Mouse (Mus musculus) liver, embryonic 13.5 days (tissue): Measurements from ENCODE around the gene Otog. TPM values are rescaled to one million over a fixed set of nuclear protein-coding genes. Genes with fewer than 3 reads are reported as not detected.

ENCODE experiments used
- ATAC-seq: fragments of 200-750 bp; cut with Nextera tagmentation; 2 replicates; pipeline ENCODE4 v1.8.0; 2017; ENCODE audit warnings: low read depth, mild to moderate bottlenecking, moderate number of reproducible peaks, moderate library complexity
- DNase-seq: peaks from one replicate; pipeline ENCODE4 v3.0.0; 2022
- H3K27ac ChIP-seq: fragments of 300-500 bp; sonication (generic); 2 replicates; pipeline ENCODE4 v1.5.1; 2015; ENCODE audit warnings: moderate library complexity, mild to moderate bottlenecking, inconsistent platforms
- H3K27me3 ChIP-seq: fragments of 300-500 bp; sonication (generic); 2 replicates; pipeline ENCODE4 v1.6.1; 2015; ENCODE audit warnings: mild to moderate bottlenecking, inconsistent platforms
- H3K36me3 ChIP-seq: fragments of 300-500 bp; sonication (generic); 2 replicates; pipeline ENCODE4 v1.6.1; 2015; ENCODE audit warnings: mild to moderate bottlenecking, inconsistent platforms
- H3K4me1 ChIP-seq: fragments of 300-500 bp; sonication (generic); replicated peaks from 2 replicates; pipeline ENCODE4 v1.6.1; 2015; ENCODE audit warnings: inconsistent platforms
- H3K4me2 ChIP-seq: fragments of 300-500 bp; sonication (generic); 2 replicates; pipeline ENCODE4 v1.6.1; 2015; ENCODE audit warnings: inconsistent platforms, mild to moderate bottlenecking, moderate library complexity
- H3K4me3 ChIP-seq: fragments of 300-500 bp; sonication (generic); replicated peaks from 2 replicates; pipeline ENCODE4 v1.5.1; 2015; ENCODE audit warnings: mild to moderate bottlenecking, inconsistent platforms
- H3K9ac ChIP-seq: fragments of 300-500 bp; sonication (generic); 2 replicates; pipeline ENCODE4 v1.6.1; 2015; ENCODE audit warnings: mild to moderate bottlenecking, inconsistent platforms
- H3K9me3 ChIP-seq: fragments of 300-500 bp; sonication (generic); replicated peaks from 2 replicates; pipeline ENCODE4 v1.6.1; 2016; ENCODE audit warnings: inconsistent platforms
- WGBS: fragments of 180-500 bp; shearing (Covaris S2); methylation state at CpG from one replicate; pipeline ENCODE4 v1.1.7; 2015; ENCODE audit not compliant: insufficient replicate concordance; 5-methylcytosine and 5-hydroxymethylcytosine counted together
- polyA plus RNA-seq: library from polyadenylated mRNA; unstranded; fragments of >200 nt; fragmentation: Nextera tagmentation; extraction: Ambion mirVana; gene quantifications from 2 replicates; pipeline ENCODE4 v1.2.1, GENCODE M21; 2015

Gene Otog
- polyA plus RNA-seq, 1 experiment from 2014 or later = not detected

DNA sequence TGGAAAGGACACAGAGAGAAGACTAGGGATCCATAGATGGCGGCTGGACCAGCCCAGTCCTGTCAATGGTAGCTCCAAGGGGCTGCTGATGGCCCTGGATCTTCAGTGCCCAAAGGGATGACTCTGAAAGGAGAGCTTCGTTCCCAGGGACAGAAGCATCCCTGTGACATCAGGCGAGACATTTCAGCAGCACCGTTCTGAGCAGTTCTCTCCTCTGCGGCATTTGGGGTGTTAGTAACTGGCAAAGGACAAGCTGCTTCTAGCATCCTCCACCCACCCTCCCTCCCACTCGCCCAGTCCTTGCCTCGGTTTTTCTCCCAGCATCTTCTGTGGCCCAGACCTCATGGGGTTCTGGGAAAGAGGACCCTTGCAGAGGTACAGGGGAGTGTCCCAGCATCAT, 41.5 kb downstream of the Otog start:
- Histone ChIP-seq H3K9ac (no peak overlapping the region), H3K4me3 (no peak overlapping the region), H3K36me3 (no peaks in the 10 kb centered on the region), H3K4me2 (no peak overlapping the region), H3K4me1 (no peaks in the 10 kb centered on the region), H3K27me3 (peaks cover 4% of the 10 kb centered on the region; the same call in 1 of the 2 replicates), H3K27ac (no peak overlapping the region), H3K9me3 (no peaks in the 10 kb centered on the region)
- ATAC-seq (no peak), DNase-seq (no peak)
- 38% methylated on average over 7 of the region's 7 CpGs for WGBS

DNA sequence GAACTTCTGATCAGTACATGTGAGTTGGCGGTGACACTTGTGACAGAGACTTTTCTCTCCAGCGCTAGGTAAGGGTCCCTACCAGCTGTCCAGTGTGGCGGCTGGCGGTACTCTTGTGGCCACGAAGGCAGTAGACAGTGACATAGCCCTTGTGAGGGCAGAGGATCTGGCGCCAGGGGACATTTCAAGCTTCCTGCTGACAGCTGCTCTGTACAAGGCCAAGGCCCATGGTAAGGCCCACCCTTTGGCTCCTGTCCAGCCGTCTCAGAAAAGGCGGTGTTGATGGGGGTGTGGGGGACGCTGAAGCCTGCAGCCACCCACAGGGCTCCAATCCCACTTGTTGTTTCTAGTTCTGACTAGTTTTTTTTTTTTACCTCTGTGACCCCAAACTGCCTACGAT, 42.9 kb downstream of the Otog start:
- Histone ChIP-seq H3K27me3 (peaks cover 4% of the 10 kb centered on the region; the same call in 1 of the 2 replicates), H3K4me1 (no peaks in the 10 kb centered on the region), H3K9ac (no peak overlapping the region), H3K36me3 (no peaks in the 10 kb centered on the region), H3K27ac (no peak overlapping the region), H3K4me3 (no peak overlapping the region), H3K4me2 (no peak overlapping the region), H3K9me3 (no peaks in the 10 kb centered on the region)
- no peak for ATAC-seq
- WGBS = 66% methylated on average over 10 of the region's 10 CpGs
- DNase-seq = no peak

DNA sequence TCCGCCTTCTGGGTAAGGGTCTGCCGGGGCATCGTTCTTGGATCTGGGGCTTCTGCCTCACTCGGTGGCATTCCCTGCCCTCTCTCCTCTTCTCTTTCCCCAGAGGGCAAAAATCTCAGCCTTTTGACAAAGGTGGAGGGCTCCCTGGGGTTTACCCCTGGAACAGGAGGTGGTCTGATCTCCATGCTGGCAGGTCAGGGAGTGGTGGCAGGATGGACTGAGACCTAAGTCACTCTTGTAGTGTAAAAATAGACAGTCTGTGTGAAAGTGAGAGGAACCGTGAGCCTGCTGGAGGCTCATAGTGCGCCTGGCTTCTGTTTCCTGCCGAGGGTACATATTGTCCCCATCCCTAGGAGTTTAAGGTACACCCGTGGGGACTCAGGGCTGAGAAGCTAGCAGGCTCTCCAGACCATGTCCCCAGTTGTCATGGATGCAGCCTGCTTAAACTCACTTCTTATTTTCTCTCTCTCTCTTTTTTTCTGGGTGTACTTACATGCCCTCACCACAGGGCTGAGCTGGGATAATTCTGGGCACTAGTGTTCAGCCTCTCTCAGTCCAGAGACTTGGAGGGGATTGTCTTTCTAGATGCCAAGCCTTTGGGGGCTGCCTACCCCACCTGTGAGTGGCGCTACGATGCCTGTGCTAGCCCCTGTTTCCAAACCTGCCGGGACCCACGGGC, 44.5 kb downstream of the Otog start:
- ATAC-seq (no peak), DNase-seq (no peak)
- peaks cover 4% of the 10 kb centered on the region; the same call in 1 of the 2 replicates for H3K27me3 ChIP-seq
- no peak overlapping the region for H3K4me2 ChIP-seq
- no peak overlapping the region for H3K4me3 ChIP-seq
- WGBS = 68% methylated on average over 12 of the region's 12 CpGs
- no peaks in the 10 kb centered on the region for H3K9me3 ChIP-seq
- no peak overlapping the region for H3K9ac ChIP-seq
- H3K27ac ChIP-seq = no peak overlapping the region
- no peaks in the 10 kb centered on the region for H3K36me3 ChIP-seq
- H3K4me1 ChIP-seq = no peaks in the 10 kb centered on the region

DNA sequence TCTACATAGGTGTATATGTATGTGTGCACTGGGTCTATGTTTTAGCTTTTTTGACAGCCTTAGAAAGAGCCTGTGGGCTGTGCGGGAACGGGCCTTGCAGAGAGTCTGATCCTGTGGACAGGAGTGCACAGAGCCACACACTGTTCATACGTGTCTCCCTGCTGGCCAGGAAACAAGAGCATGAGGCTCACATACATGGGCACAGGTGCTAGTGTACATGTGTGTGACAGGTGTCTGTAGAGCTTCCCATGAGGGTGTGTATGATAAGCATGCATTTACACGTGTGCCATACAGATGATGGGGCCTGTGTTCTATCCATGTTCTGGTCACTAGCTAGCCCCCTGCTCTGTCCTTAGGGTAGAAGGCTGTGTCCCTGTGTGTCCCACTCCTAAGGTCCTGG, 45.6 kb downstream of the Otog start:
- no peak overlapping the region for H3K27ac ChIP-seq
- H3K9me3 ChIP-seq = no peaks in the 10 kb centered on the region
- H3K4me2 ChIP-seq = no peak overlapping the region
- H3K4me3 ChIP-seq = no peak overlapping the region
- WGBS = 56% methylated on average over 4 of the region's 4 CpGs
- DNase-seq = no peak
- H3K4me1 ChIP-seq = no peaks in the 10 kb centered on the region
- no peaks in the 10 kb centered on the region for H3K36me3 ChIP-seq
- H3K27me3 ChIP-seq = peaks cover 4% of the 10 kb centered on the region; the same call in 1 of the 2 replicates
- H3K9ac ChIP-seq = no peak overlapping the region
- ATAC-seq = no peak

DNA sequence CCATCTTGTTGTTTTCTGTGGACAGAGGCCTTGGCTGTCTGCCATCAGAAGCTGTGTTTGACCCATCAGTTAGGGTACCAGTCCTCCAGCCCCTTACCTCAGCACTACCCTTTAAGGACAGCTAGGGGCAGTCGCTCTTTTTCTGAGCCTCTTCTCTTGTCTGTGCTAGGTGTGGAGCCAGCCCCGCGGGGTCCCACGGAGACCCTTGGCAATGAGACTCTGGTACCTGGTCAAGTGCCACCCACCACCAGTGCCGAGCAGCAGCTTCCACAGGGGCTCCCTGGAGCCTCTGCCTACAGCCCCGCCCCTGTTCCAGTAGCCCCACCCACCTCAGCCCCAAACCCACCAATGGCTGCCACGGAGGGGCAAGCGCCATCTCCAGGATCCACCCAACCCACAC, 46.3 kb downstream of the Otog start:
- Histone ChIP-seq H3K9ac (no peak overlapping the region), H3K9me3 (no peaks in the 10 kb centered on the region), H3K4me2 (no peak overlapping the region), H3K4me3 (no peak overlapping the region), H3K36me3 (no peaks in the 10 kb centered on the region), H3K27ac (no peak overlapping the region), H3K4me1 (no peaks in the 10 kb centered on the region), H3K27me3 (peaks cover 4% of the 10 kb centered on the region; the same call in 1 of the 2 replicates)
- 27% methylated on average over 8 of the region's 8 CpGs for WGBS
- DNase-seq (no peak), ATAC-seq (no peak)

DNA sequence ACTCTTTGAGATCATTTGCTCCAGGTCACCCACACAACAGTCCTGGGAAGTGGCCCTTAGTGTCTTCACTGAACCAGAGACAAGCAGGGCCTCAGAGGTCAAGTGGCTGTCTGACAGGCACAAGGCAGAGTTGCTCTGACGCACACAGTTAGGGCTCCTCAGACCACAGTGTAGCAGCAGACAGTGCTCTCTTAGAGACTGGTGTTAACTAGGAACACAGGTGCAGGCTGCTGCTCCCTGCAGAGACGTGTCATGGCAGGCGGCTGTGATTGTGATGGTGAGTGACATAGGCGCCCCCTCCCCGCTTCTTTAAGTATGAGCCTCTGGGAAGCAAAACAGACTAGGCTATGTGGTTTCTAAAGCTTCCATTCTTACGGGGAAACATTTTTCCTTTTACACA, 55.5 kb downstream of the Otog start:
- Histone ChIP-seq H3K4me1 (no peaks in the 10 kb centered on the region), H3K36me3 (no peaks in the 10 kb centered on the region), H3K9me3 (no peaks in the 10 kb centered on the region), H3K27ac (no peak overlapping the region), H3K4me2 (no peak overlapping the region), H3K27me3 (no peaks in the 10 kb centered on the region), H3K4me3 (no peak overlapping the region), H3K9ac (no peak overlapping the region)
- 25% methylated on average over 6 of the region's 6 CpGs for WGBS
- DNase-seq (no peak), ATAC-seq (no peak)

DNA sequence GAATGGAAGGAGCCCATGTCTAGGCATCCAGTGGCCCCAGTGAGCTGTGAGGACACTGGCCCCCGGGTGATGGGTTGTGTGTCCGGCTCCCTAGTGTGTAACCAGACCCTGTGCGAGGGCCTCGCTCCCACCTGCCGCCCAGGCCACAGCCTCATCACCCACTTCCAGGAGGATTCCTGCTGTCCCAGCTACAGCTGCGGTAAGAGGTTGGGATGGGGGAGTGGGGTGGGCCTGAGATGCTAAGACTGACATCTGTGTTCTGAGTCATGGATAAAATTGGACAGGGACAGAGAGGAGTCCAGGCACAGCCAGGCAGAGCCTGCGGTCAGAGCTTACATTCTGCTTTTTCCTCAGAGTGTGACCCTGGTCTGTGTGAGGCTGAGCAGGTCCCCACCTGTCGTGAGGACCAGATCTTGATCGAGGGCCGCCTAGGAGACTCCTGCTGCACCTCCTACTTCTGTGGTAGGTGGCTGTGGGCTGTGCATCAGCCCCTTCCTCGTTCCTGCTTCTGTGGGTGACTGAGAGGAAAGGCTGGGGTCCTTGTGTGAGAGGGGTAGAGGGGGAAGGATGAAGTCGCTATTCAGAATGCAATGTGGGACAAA, 60.3 kb downstream of the Otog start:
- Histone ChIP-seq H3K4me3 (no peak overlapping the region), H3K4me1 (no peaks in the 10 kb centered on the region), H3K27me3 (no peaks in the 10 kb centered on the region), H3K27ac (no peak overlapping the region), H3K9ac (no peak overlapping the region), H3K9me3 (no peaks in the 10 kb centered on the region), H3K4me2 (no peak overlapping the region), H3K36me3 (no peaks in the 10 kb centered on the region)
- no peak for ATAC-seq
- 61% methylated on average over 12 of the region's 12 CpGs for WGBS
- DNase-seq = no peak

DNA sequence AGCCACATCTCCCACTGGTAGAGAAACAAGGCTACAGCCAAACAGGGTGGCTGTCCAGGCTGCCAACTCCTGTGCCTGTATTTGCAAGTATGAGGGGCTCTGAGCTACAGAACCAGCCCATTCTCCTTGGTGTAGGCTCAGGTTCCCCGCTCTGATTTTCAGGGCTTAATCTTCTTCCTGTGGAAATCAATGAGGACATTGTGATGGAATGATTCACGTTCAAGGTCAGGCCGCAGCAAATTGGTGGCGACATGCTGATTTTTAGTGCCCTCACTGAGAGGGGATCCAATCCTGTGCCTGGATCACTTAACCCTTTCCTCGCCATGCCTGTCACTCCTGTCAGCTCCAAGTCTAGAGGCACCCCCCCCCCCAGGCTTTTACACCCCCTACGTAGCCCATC, 72.7 kb downstream of the Otog start:
- WGBS = 38% methylated on average over 6 of the region's 6 CpGs
- H3K4me3 ChIP-seq = no peak overlapping the region
- no peak overlapping the region for H3K4me2 ChIP-seq
- H3K36me3 ChIP-seq = no peaks in the 10 kb centered on the region
- no peaks in the 10 kb centered on the region for H3K27me3 ChIP-seq
- H3K9me3 ChIP-seq = no peaks in the 10 kb centered on the region
- no peak overlapping the region for H3K9ac ChIP-seq
- ATAC-seq = no peak
- DNase-seq = no peak
- no peaks in the 10 kb centered on the region for H3K4me1 ChIP-seq
- H3K27ac ChIP-seq = no peak overlapping the region

DNA sequence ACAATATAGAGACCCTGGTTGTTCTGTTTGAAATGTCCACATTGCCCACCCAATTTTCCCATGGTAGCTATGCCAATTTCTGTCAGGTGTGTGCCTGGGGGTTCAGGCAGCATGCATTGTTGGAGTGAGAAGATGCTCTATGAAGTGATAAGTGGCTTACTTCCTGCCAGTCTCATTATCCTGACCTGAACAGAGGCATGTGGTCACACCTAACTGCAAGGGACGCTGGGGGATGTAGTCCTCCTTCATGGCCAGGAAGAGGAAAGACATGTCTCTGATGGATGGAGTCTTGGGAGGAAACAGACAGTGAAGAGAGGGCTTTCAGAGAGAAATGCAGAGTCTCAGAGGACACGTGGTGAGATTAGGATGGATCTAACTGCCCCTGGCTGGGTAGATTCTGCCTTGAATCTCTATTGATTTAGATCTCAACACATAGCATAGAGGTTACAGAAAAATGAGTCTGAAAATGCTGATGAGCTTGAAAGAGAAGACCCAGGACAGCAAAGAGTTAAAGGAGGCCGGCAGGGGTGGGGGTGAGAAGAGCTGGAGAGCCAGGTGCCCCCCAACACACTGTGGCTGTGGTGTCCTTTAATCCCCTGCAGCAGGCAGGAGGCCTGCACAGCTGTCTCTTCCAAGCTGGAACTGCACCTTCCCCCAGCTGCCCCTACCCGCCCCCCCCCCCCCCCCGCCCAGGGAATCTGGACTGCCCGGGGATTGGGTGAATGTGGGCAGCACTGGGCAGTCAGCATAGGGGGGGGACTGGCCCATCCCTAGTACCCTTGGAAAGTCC, 73.6 kb downstream of the Otog start:
- Histone ChIP-seq H3K4me2 (no peak overlapping the region), H3K9ac (no peak overlapping the region), H3K27ac (no peak overlapping the region), H3K4me1 (no peaks in the 10 kb centered on the region), H3K9me3 (no peaks in the 10 kb centered on the region), H3K27me3 (no peaks in the 10 kb centered on the region), H3K36me3 (no peaks in the 10 kb centered on the region), H3K4me3 (no peak overlapping the region)
- 12% methylated on average over 4 of the region's 6 CpGs for WGBS
- ATAC-seq = no peak
- no peak for DNase-seq

DNA sequence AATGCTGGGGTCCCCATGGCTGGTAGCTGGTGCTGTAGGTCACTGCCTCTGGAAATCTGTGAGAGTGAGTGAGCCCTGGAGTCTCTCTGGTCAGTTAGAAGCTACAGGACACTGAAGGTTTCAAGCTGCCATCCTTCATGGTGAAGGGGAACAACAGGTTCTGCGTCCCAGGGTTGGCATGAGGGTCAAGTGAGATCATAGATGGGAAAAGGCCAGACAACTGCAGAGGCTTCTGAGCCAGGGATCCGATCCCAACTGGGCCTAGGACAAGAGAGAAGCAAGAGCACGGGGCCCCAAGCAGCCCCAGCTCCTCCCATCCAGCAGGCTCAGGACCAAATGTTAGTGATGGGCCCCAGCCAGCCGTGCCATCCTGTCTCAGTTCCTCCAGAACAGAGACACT, 74.9 kb downstream of the Otog start:
- Histone ChIP-seq H3K9me3 (no peaks in the 10 kb centered on the region), H3K27ac (no peak overlapping the region), H3K4me3 (no peak overlapping the region), H3K27me3 (no peaks in the 10 kb centered on the region), H3K4me1 (no peaks in the 10 kb centered on the region), H3K36me3 (no peaks in the 10 kb centered on the region), H3K9ac (no peak overlapping the region), H3K4me2 (no peak overlapping the region)
- WGBS = 44% methylated on average over 4 of the region's 4 CpGs
- DNase-seq (no peak), ATAC-seq (no peak)

DNA sequence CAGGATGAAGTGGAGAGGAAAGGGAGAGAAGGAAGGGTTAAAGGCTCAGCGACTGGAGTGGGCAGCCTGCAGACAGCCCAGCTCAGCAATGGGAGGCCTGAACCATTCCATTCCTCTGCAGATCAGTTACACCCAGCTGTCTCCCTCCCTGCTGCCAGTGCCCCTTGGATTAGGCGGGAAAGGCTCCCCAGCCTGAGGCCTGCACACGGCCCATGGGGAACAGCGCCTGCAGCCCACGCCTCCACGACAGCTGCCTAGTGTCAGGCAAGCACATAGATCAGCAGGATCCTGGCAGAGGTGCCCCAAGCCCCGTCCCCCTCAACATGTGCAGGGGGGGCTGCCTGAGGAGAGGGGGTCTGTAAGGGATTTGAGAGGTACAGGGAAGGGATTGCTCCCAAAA, 76.2 kb downstream of the Otog start:
- H3K9me3 ChIP-seq = 0 out of 2 replicates have a peak, but pooled peaks cover 3% of the 10 kb centered on the region
- DNase-seq = no peak
- H3K27ac ChIP-seq = no peak overlapping the region
- no peaks in the 10 kb centered on the region for H3K4me1 ChIP-seq
- no peaks in the 10 kb centered on the region for H3K27me3 ChIP-seq
- ATAC-seq = no peak
- no peak overlapping the region for H3K9ac ChIP-seq
- H3K4me2 ChIP-seq = no peak overlapping the region
- WGBS = 36% methylated on average over 7 of the region's 7 CpGs
- H3K4me3 ChIP-seq = no peak overlapping the region
- no peaks in the 10 kb centered on the region for H3K36me3 ChIP-seq
